Mouse (Mus musculus): Measurements from ENCODE around the gene Cep44.

Gene Cep44

DNA sequence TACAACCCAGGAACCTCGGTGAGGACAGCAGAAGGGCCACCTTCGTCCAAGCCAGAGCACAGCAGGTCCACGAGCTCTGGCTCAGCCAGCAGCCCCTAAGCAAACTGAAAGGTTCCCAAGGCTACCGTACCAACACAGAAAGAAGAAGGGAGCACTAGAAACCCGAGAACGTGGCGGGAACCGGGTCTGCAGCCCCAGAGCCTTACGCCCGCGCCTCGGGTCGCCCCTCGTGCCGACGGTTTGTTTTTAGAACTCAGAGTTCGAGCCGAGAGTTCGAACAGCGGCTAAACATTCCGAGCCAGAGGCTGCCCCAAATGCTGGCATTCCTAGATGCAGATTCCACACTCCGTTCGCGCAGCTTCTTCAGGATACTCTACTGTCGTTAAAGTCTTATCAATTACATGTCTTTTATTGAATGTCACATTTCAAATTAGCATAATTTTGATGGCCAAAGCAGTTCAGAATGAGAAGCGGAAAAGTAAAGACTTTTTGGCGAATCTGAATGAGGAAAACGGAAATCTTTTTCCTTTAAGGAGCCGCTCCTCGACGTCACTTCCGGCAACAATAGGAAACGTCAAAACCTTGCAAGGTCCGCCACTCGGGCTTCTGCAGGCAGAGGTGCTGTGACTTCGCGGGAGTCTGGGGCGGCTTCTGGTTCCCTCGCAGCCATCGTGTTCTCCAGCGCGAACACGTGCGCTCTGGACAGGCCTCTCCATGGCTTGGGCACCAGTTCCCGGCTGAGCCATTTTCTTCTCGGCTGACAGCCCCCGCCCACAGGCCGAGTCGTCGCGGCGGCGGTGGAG, at the start of gene Cep44, which contains the start of gene Fbxo8:
Gene Cep44 (minus strand): TSS at position 490 of the 803 bp plus-strand sequence.
Gene Fbxo8 (plus strand): TSS at position 533 of the 803 bp plus-strand sequence.
- DNase-seq (ENCODE audit: low spot score), result peak; percentile 83

DNA sequence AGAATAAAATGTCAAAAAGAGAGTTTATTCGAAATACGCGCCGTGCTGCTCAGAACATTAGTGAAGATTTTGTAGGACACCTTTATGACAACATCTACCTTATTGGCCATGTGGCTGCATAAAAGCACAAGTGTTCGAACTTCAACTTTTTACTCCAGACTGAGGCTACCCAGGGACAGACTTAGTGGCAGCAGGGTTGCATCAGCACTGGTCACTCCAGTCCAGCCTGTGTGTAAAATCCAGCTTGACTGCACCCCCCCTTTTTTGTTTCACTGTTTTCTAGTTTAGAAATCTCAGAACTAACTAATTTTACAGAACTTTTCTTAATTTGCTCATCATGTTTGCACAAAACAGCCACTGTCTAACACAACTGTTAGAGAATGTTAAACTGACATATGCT, 40.7 kb upstream of the Cep44 start:
- no peak for DNase-seq (ENCODE audit: low spot score)

DNA sequence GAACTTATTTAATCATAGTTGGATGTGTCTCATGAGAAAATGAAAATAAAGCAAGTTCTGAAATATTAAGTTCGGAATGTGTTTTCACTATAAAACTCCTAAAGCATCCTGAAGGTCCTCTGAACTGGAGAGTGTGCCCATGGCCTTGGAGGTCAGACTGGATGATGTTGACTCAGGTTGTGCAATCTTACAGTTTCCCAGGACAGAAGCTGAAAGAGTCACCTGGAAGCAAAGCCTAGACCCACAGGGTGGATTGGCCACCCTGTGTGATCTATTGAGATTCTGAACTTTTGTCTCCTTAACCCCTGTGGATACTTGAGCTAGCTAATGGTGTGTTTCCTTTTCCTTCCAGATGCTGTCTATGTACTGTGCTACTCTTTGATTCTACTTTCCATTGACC, 40.2 kb upstream of the Cep44 start:
- DNase-seq (ENCODE audit: low spot score), result no peak

DNA sequence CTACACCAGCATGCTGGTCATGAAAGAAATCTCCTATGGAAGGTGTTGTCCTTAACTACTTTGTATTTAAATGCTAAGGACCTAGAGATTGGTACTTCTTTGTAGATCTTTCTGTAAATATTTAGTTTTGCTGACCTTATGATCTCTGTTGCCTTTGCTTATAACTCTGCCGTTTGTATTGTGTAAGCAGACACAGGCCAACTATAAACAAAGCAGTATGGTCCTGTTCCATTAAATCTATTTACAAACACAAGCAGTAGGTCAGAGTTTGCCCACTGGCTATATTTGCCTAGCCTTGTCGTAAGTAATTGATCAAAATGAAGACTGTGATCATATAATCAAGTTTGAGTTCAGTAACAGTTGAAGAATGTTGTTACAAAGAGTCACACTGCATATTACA, 38.2 kb upstream of the Cep44 start:
- DNase-seq (ENCODE audit: low spot score), result no peak

DNA sequence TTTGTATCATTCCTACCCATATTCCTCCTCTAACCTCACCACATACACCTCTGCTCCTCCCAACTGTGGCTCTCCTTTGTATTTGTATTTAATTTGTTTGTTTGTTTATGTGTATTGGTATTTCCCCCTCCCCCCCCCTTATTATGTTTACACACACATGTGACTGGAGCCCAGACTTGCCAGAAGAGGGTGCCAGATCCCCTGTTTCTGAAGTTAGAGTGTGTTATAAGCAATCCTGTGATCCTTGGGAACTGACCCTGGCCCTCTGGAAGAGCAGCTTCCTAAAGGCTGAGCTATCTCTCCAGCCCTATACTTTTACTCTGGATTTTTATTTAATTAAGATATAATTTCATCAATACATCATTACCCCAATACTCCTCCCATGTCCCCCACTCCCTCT, 32.0 kb upstream of the Cep44 start:
- no peak for DNase-seq (ENCODE audit: low spot score)

DNA sequence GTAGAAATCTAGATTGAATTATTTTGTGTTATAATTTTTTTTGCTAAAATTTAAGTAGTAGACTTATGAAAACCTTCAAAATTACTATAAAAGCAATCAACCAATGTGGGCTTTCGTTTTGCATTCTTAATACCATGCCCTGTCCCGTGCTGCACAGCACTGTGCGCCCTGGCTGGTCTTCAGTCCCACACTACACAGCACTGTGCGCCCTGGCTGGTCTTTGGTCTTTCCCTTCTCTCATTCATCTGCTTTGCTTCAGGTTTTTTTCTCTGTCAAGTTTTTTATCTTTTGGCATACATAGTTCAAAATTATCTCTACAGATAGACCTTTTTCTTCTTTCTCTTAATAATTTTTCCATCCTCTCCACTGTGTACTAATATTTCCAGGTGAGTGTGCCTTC, 30.1 kb upstream of the Cep44 start:
- DNase-seq (ENCODE audit: low spot score), result no peak

DNA sequence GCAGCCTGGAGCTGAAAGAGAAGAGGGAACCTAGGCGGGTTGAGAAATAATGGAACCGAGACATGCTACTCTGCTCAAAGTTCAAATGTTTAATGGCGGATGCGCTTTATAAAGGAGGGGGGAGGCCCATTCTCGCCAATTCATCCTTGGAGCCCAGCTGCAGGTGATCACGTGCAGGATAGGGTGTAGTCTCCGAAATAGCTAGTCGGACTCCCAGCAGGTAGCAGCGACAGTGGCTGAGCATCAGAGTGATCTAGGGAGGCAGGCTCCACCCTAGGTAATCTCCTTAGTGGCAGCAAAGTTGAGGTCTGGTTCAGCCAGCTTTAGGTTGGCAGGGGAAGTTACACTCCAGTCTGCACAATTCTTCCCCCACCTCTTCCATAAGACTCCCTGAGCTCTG, 16.0 kb upstream of the Cep44 start:
- no peak for DNase-seq (ENCODE audit: low spot score)

DNA sequence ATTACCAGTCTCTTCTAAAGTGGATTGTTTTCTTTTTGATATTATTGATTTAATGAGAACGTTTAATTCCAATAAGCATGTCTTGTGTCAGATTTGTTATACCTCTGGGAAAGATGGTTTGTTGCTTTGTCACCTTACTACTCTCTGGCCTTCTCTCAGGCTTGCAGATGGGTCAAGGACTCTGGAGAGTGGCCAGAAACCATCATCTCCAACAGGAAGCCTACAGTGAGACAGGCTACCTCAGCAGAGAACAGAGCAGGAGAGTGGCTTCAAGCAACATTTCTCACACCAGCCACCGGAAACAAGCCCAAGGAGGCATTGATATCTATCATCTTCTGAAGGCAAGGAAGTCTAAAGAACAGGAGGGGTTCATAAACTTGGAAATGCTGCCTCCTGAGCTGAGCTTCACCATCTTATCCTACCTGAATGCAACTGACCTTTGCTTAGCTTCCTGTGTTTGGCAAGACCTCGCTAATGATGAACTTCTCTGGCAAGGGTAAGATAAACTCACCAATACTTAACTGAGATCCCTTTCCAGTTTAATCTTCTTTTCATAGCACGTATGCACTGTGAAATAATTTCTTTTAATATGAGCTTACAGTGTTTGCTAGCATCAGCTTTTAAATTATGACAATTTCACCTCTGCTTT, 13.7 kb upstream of the Cep44 start:
- no peak for DNase-seq (ENCODE audit: low spot score)

DNA sequence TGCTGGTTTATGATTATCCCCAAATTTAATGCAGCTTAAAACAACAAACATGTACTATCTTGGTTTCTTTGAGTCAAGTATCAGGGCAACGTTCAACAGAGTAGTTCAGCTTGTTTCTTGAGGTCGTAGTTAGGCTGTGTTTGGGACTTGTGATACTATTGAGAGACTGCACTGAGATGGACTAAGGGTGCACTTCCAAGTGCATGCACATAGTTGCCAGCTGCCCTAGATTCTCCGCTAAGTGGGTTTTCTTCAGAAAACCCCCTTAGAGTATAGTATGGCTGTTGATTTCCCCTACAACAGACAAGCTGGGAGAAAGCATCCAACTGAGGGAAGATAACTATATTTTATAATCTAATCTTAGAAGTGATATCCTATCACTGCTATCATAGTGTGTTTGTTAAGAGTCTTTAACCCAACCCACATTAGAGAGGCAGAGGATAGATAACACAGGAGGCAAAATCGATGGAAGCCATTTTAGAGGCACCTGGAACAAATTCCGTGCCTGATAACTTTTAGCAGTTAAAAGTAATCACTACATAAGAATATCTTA, 1.8 kb upstream of the Cep44 start:
- no peak for DNase-seq (ENCODE audit: low spot score)

DNA sequence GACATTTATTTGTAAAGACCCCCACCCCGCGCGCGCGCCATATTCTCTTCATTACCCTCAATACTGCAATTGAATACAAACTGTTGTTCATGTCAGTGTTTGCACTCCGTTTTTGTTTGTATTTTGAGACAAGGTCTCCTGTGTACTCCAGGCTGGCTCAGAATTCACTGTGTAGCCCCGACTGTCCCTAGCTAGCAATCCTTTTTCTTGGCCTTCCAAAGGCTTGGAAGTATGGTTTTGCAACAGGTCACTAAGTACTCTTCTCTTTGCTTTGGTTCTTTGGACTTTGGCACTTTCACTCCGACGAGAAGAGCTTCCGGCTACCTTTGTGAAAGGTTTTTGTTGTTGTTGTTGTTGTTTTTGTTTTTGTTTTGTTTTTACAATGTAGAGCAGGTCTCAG, 1.2 kb upstream of the Cep44 start:
- no peak for DNase-seq (ENCODE audit: low spot score)

DNA sequence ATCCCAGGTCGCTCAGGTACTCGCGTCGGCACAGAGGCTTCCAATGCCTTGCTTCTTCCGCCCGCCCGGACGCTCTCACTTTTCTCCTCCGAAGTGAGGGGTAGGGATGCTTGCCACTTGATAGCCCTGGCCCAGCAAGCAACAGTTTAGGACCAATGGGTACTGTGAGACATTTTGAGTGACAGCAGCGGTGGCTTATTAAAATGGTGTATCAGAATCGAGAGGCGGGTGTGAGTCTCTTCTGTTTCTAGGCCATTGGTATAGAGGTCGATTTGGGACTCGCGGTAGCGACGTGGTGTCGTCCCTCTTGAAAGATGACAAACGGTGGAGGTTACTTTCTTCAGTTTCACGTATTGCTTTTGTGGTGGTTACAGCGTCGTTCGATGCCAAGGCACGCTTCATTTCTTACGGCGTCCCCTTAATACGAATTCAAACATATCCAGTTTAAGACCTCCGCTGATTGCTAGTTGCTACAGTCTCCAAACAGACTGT, 560 bp upstream of the Cep44 start:
- DNase-seq (ENCODE audit: low spot score), result peak; percentile 92

DNA sequence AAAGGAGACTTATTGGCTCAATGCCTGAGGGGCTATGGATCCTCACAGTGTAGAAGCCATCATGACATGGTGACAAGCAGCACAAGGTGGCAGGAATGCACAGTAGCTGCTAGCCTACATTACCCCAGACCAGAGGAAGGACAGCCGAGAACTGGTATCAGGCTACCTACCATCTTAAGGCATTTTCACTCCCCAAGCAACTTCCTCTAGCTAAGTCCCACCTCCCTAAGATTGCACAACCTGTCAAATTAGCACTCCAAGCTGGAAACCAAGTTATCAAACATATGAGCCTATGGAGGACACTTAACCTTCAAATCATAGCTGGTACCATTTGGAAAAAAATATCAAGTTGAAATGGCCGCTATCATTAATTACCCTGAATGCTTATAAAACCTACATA, 3.0 kb downstream of the Cep44 start:
- DNase-seq (ENCODE audit: low spot score), result no peak

DNA sequence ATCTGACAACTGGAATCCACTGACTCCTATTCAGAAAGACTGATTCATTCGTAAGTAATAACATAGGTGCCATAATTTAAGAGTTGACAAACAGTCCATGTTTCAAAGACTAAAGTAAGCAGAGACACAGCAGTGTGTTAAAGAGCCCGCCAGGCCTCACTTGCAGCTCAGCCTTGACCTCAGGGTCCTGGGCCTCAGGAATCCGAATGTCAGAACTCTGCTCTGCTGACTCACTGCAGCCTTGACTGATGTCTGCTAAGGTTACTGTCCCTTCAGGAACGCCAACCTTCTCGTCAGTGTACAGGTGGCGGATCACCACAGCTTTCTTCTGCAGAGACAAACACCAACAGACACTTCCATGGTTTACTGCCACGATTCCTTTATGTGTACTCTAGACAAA, 10.1 kb downstream of the Cep44 start:
- DNase-seq (ENCODE audit: low spot score), result no peak

DNA sequence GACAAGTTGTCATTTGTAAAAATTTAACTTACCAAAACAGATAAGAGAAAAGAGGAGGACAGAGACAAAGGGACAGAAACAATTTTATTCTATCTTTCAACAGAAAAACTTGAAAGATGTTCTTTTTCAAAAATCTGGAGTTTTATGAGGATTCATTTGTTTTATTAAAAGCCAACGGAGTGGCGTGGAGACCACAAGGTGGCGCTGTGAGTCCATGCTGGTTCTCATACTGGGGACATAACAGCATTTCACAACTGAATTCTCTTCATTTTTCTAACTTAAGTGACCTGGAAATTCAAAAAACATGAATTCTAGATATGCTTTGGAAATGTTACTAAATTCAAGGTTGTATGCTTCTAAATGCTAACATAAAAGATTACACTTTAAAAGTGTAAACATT, 20.5 kb downstream of the Cep44 start:
- peak; percentile 31 for DNase-seq (ENCODE audit: low spot score)

DNA sequence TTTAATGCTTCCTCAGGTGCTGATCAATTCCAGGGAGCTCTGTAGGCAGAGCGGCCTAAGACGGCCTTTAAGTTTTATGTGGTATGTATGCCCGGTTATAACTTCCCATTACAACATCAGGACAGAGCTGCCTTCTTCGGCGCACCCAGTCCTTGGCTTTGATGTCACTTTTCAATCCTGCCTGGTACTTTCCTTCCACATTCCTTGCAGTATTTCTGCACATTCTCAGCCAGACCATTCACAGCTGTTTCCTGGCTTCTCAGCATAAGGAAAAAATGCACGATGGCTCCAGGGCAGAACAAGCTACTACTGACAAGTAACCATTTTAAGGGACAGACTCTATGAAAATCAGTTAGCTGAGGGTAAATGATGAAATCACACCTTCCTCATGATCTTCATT, 22.0 kb downstream of the Cep44 start:
- no peak for DNase-seq (ENCODE audit: low spot score)

DNA sequence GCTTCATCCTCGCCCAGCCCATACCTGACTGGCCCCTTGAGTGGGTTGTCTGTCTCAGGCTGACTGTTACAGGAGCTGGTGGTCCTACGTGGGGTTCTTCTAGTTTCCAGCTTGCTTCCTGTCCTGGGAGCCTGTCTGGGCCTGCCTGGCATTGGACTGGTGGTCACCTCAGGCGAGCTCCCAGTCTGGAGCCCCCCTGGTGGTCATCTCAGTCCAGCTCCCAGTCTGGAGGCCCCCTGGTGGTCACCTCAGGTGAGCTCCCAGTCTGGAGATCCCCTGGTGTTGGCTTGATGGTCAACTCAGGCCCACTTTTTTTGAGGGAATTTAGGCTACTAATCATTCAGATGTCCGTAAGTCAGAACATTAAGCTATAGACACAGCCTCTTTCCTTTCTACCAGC, 29.8 kb downstream of the Cep44 start:
- DNase-seq (ENCODE audit: low spot score), result no peak

DNA sequence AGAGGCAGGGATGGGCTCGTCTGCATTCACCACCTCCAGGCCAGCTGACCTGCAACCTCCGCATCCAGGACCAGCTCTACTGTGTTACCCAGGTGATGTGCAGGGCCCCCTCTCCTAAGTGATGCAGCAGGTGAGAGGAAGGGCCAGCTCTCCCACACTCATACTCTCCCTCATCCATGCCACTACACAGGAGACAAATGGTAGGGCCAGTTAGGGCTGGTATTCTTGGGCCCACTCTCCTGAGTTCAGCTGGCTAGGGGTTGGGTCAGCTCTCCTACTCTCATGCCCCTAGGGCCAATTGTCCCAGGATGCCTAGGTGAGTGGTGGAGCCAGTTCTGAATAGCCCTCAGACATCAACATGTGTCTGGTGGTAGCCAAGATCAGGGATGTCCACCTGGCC, 30.6 kb downstream of the Cep44 start:
- no peak for DNase-seq (ENCODE audit: low spot score)

DNA sequence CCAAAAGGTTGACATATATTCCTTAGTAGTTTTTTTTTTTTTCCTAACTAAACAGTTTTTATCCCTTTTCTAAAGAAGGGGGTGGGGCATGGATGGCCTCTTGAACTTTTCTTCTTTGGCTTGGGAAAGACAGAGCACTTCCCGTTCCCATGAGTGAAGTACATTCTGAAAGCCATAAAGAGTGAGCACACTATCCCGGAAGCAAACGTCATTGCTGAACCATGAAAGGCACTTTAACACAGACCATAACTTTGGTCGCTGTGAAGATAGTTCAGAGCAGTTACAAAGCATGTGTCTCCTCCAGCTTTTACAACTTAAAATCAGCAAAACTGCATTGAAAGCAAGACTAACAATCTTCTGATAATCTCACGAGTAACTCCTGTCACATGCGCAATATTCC, 32.0 kb downstream of the Cep44 start:
- no peak for DNase-seq (ENCODE audit: low spot score)

DNA sequence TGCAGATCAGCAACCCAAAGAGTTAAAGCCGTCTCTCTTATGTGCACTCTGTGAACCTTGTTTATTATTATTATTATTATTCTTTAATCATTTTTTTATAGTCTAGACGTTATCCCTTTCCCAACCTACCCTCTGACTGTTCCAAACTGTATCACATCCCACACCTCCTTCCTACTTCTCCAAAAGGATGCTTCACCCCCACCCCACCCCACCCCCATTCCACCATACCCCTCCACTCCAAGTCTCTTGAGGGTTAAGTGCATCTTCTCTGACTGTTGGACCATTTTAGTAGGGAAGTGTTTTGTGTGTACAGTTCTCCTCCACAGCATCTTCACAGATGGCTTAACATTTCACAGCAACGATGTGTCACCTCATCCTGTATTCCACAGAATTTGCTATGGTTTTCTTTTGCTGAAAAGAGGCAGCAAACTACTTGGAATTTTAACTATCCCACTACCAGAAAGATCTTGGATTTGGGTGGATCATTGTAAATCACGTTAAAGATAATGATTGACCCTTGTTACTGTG, 41.8 kb downstream of the Cep44 start:
- no peak for DNase-seq (ENCODE audit: low spot score)

DNA sequence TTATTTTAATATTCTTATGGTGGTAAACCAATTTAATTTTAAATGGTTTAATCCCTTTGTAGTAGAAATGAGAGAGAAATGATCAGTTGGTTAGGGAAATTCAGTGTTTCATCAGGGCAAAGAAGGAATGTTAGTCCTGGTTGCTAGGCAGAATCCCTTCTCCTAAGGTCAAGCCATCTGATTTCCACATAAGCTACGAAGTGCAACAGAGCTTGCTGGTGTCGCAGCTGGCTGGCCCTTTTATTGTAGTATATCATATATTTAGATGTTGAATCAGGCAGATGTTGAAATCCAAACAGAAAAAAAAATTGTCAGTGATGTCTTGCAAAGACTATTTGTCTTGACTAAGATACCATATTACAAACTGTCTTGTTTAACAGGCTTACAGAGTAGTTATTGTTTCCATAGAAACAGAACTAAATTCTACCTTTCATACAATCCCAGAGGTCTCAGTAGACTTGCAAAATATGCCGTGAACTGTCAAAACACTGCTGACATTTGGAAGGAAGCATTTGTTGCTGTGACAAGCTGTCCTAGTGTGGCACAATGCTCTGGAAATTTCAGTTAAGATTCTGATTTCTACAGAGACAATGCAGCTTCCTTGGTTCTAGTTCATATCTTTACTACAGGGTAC, 42.4 kb downstream of the Cep44 start:
- DNase-seq (ENCODE audit: low spot score), result no peak

DNA sequence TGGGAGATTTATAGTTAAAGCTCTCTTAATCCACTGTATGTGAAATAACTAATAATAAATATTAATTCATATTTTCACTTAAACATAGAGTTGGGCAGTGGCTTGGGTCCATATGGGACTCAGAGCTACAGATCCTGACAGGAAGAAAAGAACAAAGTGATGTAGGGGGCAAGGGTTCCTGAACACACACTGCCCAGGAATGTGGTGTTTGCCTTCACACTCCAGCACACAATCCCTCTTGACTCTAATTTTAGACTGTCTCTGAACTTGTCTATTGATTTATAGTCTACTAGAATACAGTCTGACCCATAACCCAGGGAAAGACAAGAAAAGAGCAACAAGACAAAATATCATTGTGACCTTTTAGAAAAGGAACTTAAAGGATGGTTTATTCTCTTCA, 48.9 kb downstream of the Cep44 start:
- no peak for DNase-seq (ENCODE audit: low spot score)

DNA sequence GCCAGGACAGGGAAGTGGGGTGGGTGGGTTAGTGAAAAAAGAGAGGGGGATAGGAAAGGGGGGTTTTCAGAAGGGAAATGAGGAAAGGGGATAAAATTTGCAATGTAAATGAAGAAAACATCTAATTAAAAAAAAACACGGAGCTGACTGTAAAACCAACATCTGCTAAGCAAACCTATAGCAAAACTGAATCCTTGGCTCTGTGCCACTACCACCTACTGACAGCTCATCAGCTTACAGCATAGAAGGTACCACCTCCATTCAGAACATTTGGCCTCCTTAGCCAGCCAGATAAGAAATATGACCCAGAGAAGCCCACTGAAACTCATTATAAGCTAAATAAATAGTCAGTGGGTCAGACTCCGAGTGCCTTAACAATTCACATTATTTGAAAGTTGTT, 61.4 kb downstream of the Cep44 start:
- no peak for DNase-seq (ENCODE audit: low spot score)

DNA sequence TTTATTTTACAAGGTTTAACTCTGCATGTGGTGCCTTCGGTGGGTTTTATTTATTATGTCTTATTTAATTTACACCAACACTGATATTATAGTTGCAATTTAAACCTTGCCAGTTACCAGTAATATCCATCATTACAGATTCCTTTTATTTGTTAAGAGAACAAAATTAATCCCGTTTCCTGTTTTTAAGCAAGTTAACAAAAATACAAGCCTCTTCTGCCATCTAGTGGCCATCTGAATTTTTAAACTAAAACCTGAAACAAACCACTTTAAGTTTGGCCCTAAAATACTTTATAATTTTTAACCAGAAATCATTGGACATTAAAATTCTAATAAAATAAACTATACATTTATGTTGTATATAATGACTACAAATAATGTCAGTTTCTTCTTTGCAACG, 64.8 kb downstream of the Cep44 start:
- DNase-seq (ENCODE audit: low spot score), result no peak

Measured in T-cell, adult 2 months (primary cell).